20 mouse cellular contexts compared by ENCODE assay signal in the genomic region with DNA sequence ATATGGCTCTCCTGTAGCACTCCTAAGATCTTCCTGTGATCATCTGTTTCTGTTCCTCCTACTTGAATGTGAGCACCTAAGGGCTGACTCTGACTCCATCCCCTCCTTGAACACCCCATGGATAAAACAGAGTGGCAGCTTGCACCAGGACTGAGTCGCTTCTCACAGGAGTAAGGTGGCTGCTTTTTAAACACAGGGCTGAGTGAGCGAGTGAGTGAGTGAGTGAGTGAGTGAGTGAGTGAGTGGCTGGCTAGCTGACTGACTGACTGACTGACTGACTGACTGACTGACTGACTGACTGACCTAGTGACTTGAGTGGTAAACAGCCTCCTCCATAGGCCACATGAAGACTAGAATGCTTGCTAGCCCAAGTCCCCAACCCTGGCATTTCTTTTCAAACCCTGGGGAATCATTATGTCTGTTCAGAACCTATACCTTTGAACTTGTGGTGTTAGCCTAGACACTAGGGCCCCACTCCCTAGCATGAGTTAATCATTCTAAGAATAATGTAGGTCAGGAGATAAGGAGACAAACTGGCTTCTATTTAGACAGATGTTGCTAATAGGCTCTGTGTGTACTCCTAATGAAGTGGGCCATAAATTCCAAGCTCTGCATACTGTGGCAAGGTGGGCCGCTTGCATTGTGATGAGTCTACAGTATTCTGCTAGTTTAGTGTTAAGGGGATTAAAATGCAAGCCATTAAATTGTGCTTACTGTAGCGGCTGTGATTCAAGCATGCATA.
DNase-seq lines count a peak whose midpoint lies in the region; ATAC-seq and TF ChIP-seq lines count a peak whose summit lies in the region.
"Had no signal": no experiment of that assay in that cellular context is flagged by ENCODE, and none has a peak within 500 bp of the region (broad histone marks: within the 10 kb centered on the region; RNA-seq: fewer than 3 reads in every experiment).

No protein-coding gene starts in this region.

- H3K27me3 ChIP-seq in heart, embryonic 10.5 days (ENCODE audit: insufficient read depth, poor library complexity, severe bottlenecking): no peaks in the 10 kb centered on the region
- H3K27me3 ChIP-seq in liver, embryonic 12.5 days (replicated peaks): no peaks in the 10 kb centered on the region
- no peaks in the 10 kb centered on the region for H3K27me3 ChIP-seq in liver, embryonic 16.5 days (ENCODE audit: control insufficient read depth, insufficient read depth, low read depth, low read length)
- H3K27me3 ChIP-seq in cerebellum, adult 2 months (ENCODE audit: control insufficient read depth, insufficient read depth, low read length): no peaks in the 10 kb centered on the region
- H3K27me3 ChIP-seq: embryonic facial prominence, embryonic 12.5 days; forebrain, embryonic 13.5 days; limb, embryonic 12.5 days; lung, embryonic 15.5 days; neural tube, embryonic 12.5 days had no signal

- 85% methylated on average over 4 of the region's 4 CpGs for WGBS in heart, embryonic 10.5 days
- WGBS in liver, embryonic 12.5 days (ENCODE audit: insufficient replicate concordance): 65% methylated on average over 4 of the region's 4 CpGs
- 55% methylated on average over 4 of the region's 4 CpGs for WGBS in liver, embryonic 16.5 days (ENCODE audit: insufficient replicate concordance)
- 95% methylated on average over 4 of the region's 4 CpGs for WGBS in cerebellum, adult 2 months

- no peaks in the 10 kb centered on the region for H3K36me3 ChIP-seq in heart, embryonic 10.5 days
- H3K36me3 ChIP-seq in liver, embryonic 12.5 days: no peaks in the 10 kb centered on the region
- H3K36me3 ChIP-seq in liver, embryonic 16.5 days (ENCODE audit: control insufficient read depth, insufficient read depth): no peaks in the 10 kb centered on the region
- H3K36me3 ChIP-seq: embryonic facial prominence, embryonic 12.5 days; limb, embryonic 12.5 days; lung, embryonic 15.5 days; neural tube, embryonic 12.5 days had no signal

- H3K27ac ChIP-seq in heart, embryonic 10.5 days: no peak overlapping the region
- H3K27ac ChIP-seq in liver, embryonic 12.5 days: no peak overlapping the region
- H3K27ac ChIP-seq in liver, embryonic 16.5 days (ENCODE audit: low read length): peak overlapping the region; percentile 66
- no peak overlapping the region for H3K27ac ChIP-seq in cerebellum, adult 2 months (ENCODE audit: insufficient read depth, low read length)
- H3K27ac ChIP-seq: embryonic facial prominence, embryonic 12.5 days; forebrain, embryonic 13.5 days; limb, embryonic 12.5 days; lung, embryonic 15.5 days; neural tube, embryonic 12.5 days had no signal

- ATAC-seq in liver, embryonic 12.5 days: 0 out of 2 replicates have a peak, but pooled peaks have one; percentile 35
- peak; percentile 87 for ATAC-seq in liver, embryonic 16.5 days (ENCODE audit: low read depth)
- ATAC-seq in activated CD4-positive, CD25-positive, alpha-beta regulatory T cell, adult 4 months: no peak
- ATAC-seq: forebrain, embryonic 13.5 days had no signal

- H3K4me2 ChIP-seq in liver, embryonic 12.5 days: no peak overlapping the region
- H3K4me2 ChIP-seq in liver, embryonic 16.5 days (ENCODE audit: low read depth, low read length): no peak overlapping the region
- H3K4me2 ChIP-seq: embryonic facial prominence, embryonic 12.5 days; forebrain, embryonic 13.5 days; limb, embryonic 12.5 days; lung, embryonic 15.5 days; midbrain, embryonic 11.5 days; neural tube, embryonic 12.5 days had no signal

- no peaks in the 10 kb centered on the region for H3K4me1 ChIP-seq in heart, embryonic 10.5 days
- H3K4me1 ChIP-seq in liver, embryonic 12.5 days: no peaks in the 10 kb centered on the region
- no peaks in the 10 kb centered on the region for H3K4me1 ChIP-seq in liver, embryonic 16.5 days (ENCODE audit: control insufficient read depth, low read depth, low read length)
- no peaks in the 10 kb centered on the region; the same call in 1 of the 2 replicates for H3K4me1 ChIP-seq in cerebellum, adult 2 months (ENCODE audit: control insufficient read depth, insufficient read depth, low read length)
- H3K4me1 ChIP-seq: embryonic facial prominence, embryonic 12.5 days; forebrain, embryonic 13.5 days; limb, embryonic 12.5 days; lung, embryonic 15.5 days; neural tube, embryonic 12.5 days had no signal

- peak; percentile 34 for DNase-seq in heart, adult 11 months
- DNase-seq in heart, embryonic 10.5 days (ENCODE audit: low spot score): no peak
- no peak for DNase-seq in liver
- DNase-seq in cerebellum, adult 2 months: no peak
- no peak for DNase-seq in gastrocnemius, postnatal 14 days
- DNase-seq: adrenal gland, adult 8-10 months; cerebellum, adult 9-11 months; gastrocnemius, postnatal 25 days; lung, postnatal 4 days; spleen, adult 18-20 months had no signal

- TF ChIP-seq CTCF in cerebellum, adult 2 months (IDR thresholded peaks at IDR 0.05; ENCODE audit: borderline replicate concordance, insufficient read depth, low read depth, low read length): no peak

- no peak overlapping the region for H3K4me3 ChIP-seq in heart, embryonic 10.5 days
- H3K4me3 ChIP-seq in liver, embryonic 12.5 days: no peak overlapping the region
- H3K4me3 ChIP-seq in liver, embryonic 16.5 days (ENCODE audit: low read depth, low read length): no peak overlapping the region
- no peak overlapping the region for H3K4me3 ChIP-seq in cerebellum, adult 2 months (replicated peaks; ENCODE audit: insufficient read depth, low read depth, low read length)
- H3K4me3 ChIP-seq: embryonic facial prominence, embryonic 12.5 days; erythroblast, embryonic 14.5 days; forebrain, embryonic 13.5 days; limb, embryonic 12.5 days; lung, embryonic 15.5 days; neural tube, embryonic 12.5 days had no signal

- intact Hi-C loops in gastrocnemius, postnatal 14 days (cut with DNase I; ENCODE audit: low total_unique reads): no loop called here

- TF ChIP-seq POLR2A in cerebellum, adult 2 months (IDR thresholded peaks at IDR 0.05; ENCODE audit: borderline replicate concordance, insufficient read depth, low read length): no peak

- no peaks in the 10 kb centered on the region for H3K9me3 ChIP-seq in heart, embryonic 10.5 days
- no peaks in the 10 kb centered on the region for H3K9me3 ChIP-seq in liver, embryonic 12.5 days (replicated peaks)
- H3K9me3 ChIP-seq in liver, embryonic 16.5 days (replicated peaks; ENCODE audit: control insufficient read depth, low read length): no peaks in the 10 kb centered on the region
- H3K9me3 ChIP-seq: embryonic facial prominence, embryonic 12.5 days; forebrain, embryonic 13.5 days; limb, embryonic 12.5 days; lung, embryonic 15.5 days; neural tube, embryonic 12.5 days had no signal

- no peak overlapping the region for H3K9ac ChIP-seq in liver, embryonic 12.5 days
- no peak overlapping the region for H3K9ac ChIP-seq in liver, embryonic 16.5 days (ENCODE audit: low read depth, low read length)
- H3K9ac ChIP-seq: embryonic facial prominence, embryonic 12.5 days; forebrain, embryonic 13.5 days; limb, embryonic 12.5 days; lung, embryonic 15.5 days; neural tube, embryonic 12.5 days had no signal
